ENCODE assay signal across 10 mouse cellular contexts in genomic region chr12:102275833-102276443, GRCm38 (mm10). TPM values are rescaled to one million over a fixed set of nuclear protein-coding genes. Genes with fewer than 3 reads are reported as not detected.
DNase-seq lines count a peak whose midpoint lies in the region; ATAC-seq lines count a peak whose summit lies in the region.
"Had no signal": no experiment of that assay in that cellular context is flagged by ENCODE, and none has a peak within 500 bp of the region (broad histone marks: within the 10 kb centered on the region; RNA-seq: fewer than 3 reads in every experiment).

No protein-coding gene starts in this region.

- H3K9ac ChIP-seq in midbrain, embryonic 14.5 days (replicated peaks; ENCODE audit: low read length): no peak overlapping the region

- no peaks in the 10 kb centered on the region for H3K36me3 ChIP-seq in midbrain, embryonic 14.5 days (ENCODE audit: control insufficient read depth, insufficient read depth, low read length)
- H3K36me3 ChIP-seq: G1E had no signal

- no peaks in the 10 kb centered on the region for H3K9me3 ChIP-seq in midbrain, embryonic 14.5 days (ENCODE audit: control insufficient read depth, low read length)

- H3K4me3 ChIP-seq in midbrain, embryonic 14.5 days (replicated peaks; ENCODE audit: low read depth, low read length): no peak overlapping the region

- no peak for ATAC-seq in midbrain, embryonic 14.5 days (ENCODE audit: low FRiP score, low TSS enrichment)

- H3K4me1 ChIP-seq in midbrain, embryonic 14.5 days (ENCODE audit: control insufficient read depth, insufficient read depth, low read length): no peaks in the 10 kb centered on the region

- no peak overlapping the region for H3K27ac ChIP-seq in midbrain, embryonic 14.5 days (replicated peaks; ENCODE audit: low read depth, low read length)

- intact Hi-C loops in left cerebral cortex, postnatal 4 days (cut with DNase I): no loop called here
- intact Hi-C loops in left cerebral cortex, postnatal 25 days (cut with DNase I): no loop called here
- intact Hi-C loops in heart, postnatal 36 days (cut with DNase I): no loop called here

- no peaks in the 10 kb centered on the region for H3K27me3 ChIP-seq in midbrain, embryonic 14.5 days (ENCODE audit: control insufficient read depth, insufficient read depth, low read length)

- DNase-seq in left cerebral cortex, postnatal 4 days: peak; percentile 49
- no peak for DNase-seq in left cerebral cortex, postnatal 25 days (ENCODE audit: low spot score in 2 of 2)
- peak; percentile 70 for DNase-seq in fat pad, adult 2 months (ENCODE audit: extremely low read depth, low read depth, low spot score)
- DNase-seq in heart, postnatal 36 days: peak; percentile 55 to 71
- DNase-seq in lung, postnatal 25 days (ENCODE audit: low spot score): peak; percentile 62
- DNase-seq in layer of hippocampus, adult 9-11 months: no peak
- DNase-seq in midbrain, embryonic 14.5 days: no peak
- no peak for DNase-seq in cerebellum, adult 11-12 months
- DNase-seq: cerebellum, adult 11 months had no signal

- no peak overlapping the region for H3K4me2 ChIP-seq in midbrain, embryonic 14.5 days (ENCODE audit: low read length)

- WGBS in midbrain, embryonic 14.5 days: 72% methylated on average over 7 of the region's 7 CpGs

RNA-seq across cellular contexts. Expression of gene Rin3, which starts 6.9 kb away (rescaled TPM):
- total RNA-seq in left cerebral cortex, postnatal 4 days (2021): 1 to 10 TPM; 4.0 to 4.5 TPM
- 1 to 10 TPM; 2.7 to 3.1 TPM for total RNA-seq in left cerebral cortex, postnatal 25 days (2021)
- total RNA-seq in heart, postnatal 36 days (2021): 10 to 100 TPM; 13.7 to 21.0 TPM
- 1.4 and 3.5 TPM in 2 replicates for polyA plus RNA-seq in midbrain, embryonic 14.5 days (2014; fragmentation: Nextera tagmentation; extraction: Ambion mirVana)

Comparison
In these comparisons a context has a peak if more than half of its experiments do, and no peak if none do; other contexts are left out.
1. DNase-seq: peak in left cerebral cortex, postnatal 4 days (single experiment), fat pad, adult 2 months (single experiment), heart, postnatal 36 days (2 of 2) and lung, postnatal 25 days (single experiment); none in left cerebral cortex, postnatal 25 days (0 of 2), layer of hippocampus, adult 9-11 months (single experiment), midbrain, embryonic 14.5 days (single experiment) and cerebellum, adult 11-12 months (single experiment).